Mouse (Mus musculus) embryonic facial prominence, embryonic 15.5 days (tissue): ENCODE measurements around the gene Tas2r110. TPM values are rescaled to one million over a fixed set of nuclear protein-coding genes. Genes with fewer than 3 reads are reported as not detected.

Source experiments
- ATAC-seq: fragments of 200-750 bp; cut with Nextera tagmentation; 2 replicates; pipeline ENCODE4 v1.8.0; 2017; ENCODE audit warnings: low read depth, moderate TSS enrichment; ENCODE audit not compliant: insufficient number of reproducible peaks, low FRiP score, low TSS enrichment
- H3K27ac ChIP-seq: fragments of 300-500 bp; sonication (generic); replicated peaks from 2 replicates; pipeline ENCODE4 v1.5.1; 2015; ENCODE audit warnings: mild to moderate bottlenecking, inconsistent platforms
- H3K27me3 ChIP-seq: fragments of 300-500 bp; sonication (generic); 2 replicates; pipeline ENCODE4 v1.6.1; 2015; ENCODE audit warnings: inconsistent platforms
- H3K36me3 ChIP-seq: fragments of 300-500 bp; sonication (generic); 2 replicates; pipeline ENCODE4 v1.6.1; 2015; ENCODE audit warnings: mild to moderate bottlenecking, inconsistent platforms
- H3K4me1 ChIP-seq: fragments of 300-500 bp; sonication (generic); 2 replicates; pipeline ENCODE4 v1.6.1; 2015; ENCODE audit warnings: inconsistent platforms
- H3K4me2 ChIP-seq: fragments of 300-500 bp; sonication (generic); replicated peaks from 2 replicates; pipeline ENCODE4 v1.6.1; 2015; ENCODE audit warnings: mild to moderate bottlenecking, inconsistent platforms
- H3K4me3 ChIP-seq: fragments of 300-500 bp; sonication (generic); replicated peaks from 2 replicates; pipeline ENCODE4 v1.5.1; 2015; ENCODE audit warnings: mild to moderate bottlenecking, inconsistent platforms
- H3K9ac ChIP-seq: fragments of 300-500 bp; sonication (generic); 2 replicates; pipeline ENCODE4 v1.6.1; 2015; ENCODE audit warnings: inconsistent platforms
- H3K9me3 ChIP-seq: fragments of 300-500 bp; sonication (generic); replicated peaks from 2 replicates; pipeline ENCODE4 v1.6.1; 2016; ENCODE audit warnings: inconsistent platforms
- WGBS: fragments of 180-500 bp; shearing (Covaris S2); methylation state at CpG from one replicate; pipeline ENCODE4 v1.1.7; 2015; 5-methylcytosine and 5-hydroxymethylcytosine counted together
- polyA plus RNA-seq: library from polyadenylated mRNA; unstranded; fragments of >200 nt; fragmentation: Nextera tagmentation; extraction: Ambion mirVana; gene quantifications from 2 replicates; pipeline ENCODE4 v1.2.1, GENCODE M21; 2015

The Tas2r110 gene
- not detected in 2 replicates for polyA plus RNA-seq

DNA sequence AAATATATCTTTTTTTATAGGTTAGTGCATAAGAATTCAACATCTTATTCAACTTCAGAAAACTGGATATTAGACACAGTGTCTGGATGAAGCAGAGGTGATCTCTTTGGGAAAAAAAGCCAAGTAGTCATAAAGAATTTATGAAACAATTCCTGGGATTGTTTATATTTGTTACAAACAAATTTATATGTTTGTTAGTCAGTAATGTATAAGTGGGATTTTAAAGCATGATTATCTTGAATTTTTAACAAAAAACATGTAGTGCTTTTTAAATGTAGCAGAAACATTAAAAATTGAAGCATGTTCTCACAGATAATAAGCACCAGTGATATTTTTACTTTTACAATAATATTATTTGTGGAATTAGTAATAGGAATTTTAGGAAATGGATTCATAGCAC lies at the start of gene Tas2r110:
Tas2r110 (plus strand) TSS at position 301 of the 400 bp plus-strand sequence.
- no peak for ATAC-seq
- no peaks in the 10 kb centered on the region for H3K4me1 ChIP-seq

DNA sequence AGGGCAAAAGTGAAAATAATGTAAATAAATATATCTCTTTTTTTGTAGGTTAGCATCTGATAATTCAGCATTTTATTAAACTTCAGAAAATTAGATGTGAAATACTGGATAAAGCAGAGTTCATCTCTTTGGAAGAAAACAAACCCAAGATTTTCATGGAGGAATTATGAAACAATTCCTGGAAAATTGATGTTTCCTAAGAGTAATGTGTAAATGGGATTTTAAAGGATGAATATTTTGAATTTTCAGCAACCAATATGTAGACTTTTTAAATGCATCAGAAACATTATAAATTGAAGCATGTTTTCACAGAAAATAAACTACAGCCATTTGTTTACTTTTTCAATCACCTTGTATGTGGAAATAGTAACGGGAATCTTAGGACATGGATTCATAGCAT lies 21.0 kb upstream of the Tas2r110 start, which contains the start of gene Tas2r123:
Tas2r123 (plus strand) TSS at position 301 of the 400 bp plus-strand sequence.
- Histone ChIP-seq H3K4me1 (no peaks in the 10 kb centered on the region), H3K4me3 (no peak within 1 kb of the TSS), H3K27me3 (no peaks in the 10 kb centered on the region), H3K36me3 (no peaks in the 10 kb centered on the region), H3K27ac (no peak within 1 kb of the TSS), H3K9me3 (no peaks in the 10 kb centered on the region), H3K4me2 (no peak within 1 kb of the TSS), H3K9ac (no peak within 1 kb of the TSS)
- ATAC-seq = no peak
- WGBS = 75% methylated on average over 1 of the region's 1 CpGs

More for the DNA sequence above, at the start of gene Tas2r110:
- H3K27me3 ChIP-seq = no peaks in the 10 kb centered on the region
- no peaks in the 10 kb centered on the region for H3K36me3 ChIP-seq
- no peak within 1 kb of the TSS for H3K4me2 ChIP-seq
- no peak within 1 kb of the TSS for H3K27ac ChIP-seq
- H3K4me3 ChIP-seq = no peak within 1 kb of the TSS
- no peaks in the 10 kb centered on the region for H3K9me3 ChIP-seq
- H3K9ac ChIP-seq = no peak within 1 kb of the TSS

DNA sequence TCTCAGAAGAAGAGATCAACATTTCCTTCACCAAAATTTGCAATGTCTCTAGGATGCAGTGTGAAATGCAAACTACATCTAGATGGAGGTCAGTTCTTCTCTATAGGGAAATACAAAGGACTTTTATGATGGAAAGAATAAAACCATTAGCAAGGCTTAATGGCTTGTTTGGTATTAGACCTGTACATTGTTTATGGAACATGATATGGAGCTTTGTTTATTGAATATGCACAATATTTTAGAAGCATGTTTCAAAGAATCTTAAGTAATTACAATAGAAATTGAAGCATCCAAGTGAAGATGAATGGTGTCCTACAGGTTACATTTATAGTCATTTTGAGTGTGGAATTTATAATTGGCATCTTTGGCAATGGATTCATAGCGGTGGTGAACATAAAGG lies 12.7 kb upstream of the Tas2r110 start, which contains the start of gene Tas2r116:
Tas2r116 (plus strand) TSS at position 301 of the 400 bp plus-strand sequence.
- H3K9ac ChIP-seq = no peak within 1 kb of the TSS
- H3K4me1 ChIP-seq = no peaks in the 10 kb centered on the region
- no peak for ATAC-seq
- no peaks in the 10 kb centered on the region for H3K9me3 ChIP-seq
- no peak within 1 kb of the TSS for H3K27ac ChIP-seq
- H3K36me3 ChIP-seq = no peaks in the 10 kb centered on the region
- H3K4me2 ChIP-seq = no peak within 1 kb of the TSS
- no peak within 1 kb of the TSS for H3K4me3 ChIP-seq
- H3K27me3 ChIP-seq = no peaks in the 10 kb centered on the region
- WGBS = 75% methylated on average over 1 of the region's 1 CpGs

DNA sequence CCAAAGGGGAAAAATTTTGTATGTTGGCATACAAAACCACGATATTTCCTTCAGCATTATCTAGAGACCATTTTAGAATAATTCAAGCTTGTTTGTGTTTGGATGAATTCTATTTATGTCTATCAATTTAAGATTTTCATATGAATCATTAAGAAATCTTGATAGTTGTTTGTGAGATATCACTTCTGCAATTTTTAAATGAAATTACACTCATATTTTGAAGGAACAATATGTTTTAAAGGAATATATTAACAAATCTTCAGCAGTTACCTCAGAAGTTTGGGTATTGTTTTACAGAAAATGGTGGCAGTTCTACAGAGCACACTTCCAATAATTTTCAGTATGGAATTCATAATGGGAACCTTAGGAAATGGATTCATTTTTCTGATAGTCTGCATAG lies 24.9 kb downstream of the Tas2r110 start, which contains the start of gene Tas2r113:
Tas2r113 (plus strand) TSS at position 301 of the 400 bp plus-strand sequence.
- 65% methylated on average over 1 of the region's 1 CpGs for WGBS

DNA sequence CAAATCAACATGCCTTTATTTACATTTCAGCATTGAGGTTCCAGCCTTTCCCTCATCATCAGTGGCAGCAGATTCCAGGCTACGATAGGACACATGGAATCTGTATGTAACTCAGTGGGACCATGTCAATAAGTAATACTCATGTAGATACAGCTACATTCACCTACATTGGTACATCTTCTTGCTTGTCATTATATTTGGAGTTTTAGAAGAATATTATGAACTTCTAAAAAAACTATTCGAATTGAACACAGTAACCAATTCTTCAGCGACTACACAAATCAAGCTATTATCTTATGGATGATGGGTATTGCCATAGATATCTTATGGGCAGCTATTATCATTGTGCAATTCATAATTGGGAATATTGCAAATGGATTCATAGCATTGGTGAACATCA lies 41.5 kb downstream of the Tas2r110 start, which contains the start of gene Tas2r125:
Tas2r125 (plus strand) TSS at position 301 of the 400 bp plus-strand sequence.
- no peaks in the 10 kb centered on the region for H3K36me3 ChIP-seq
- no peak for ATAC-seq
- no peaks in the 10 kb centered on the region for H3K9me3 ChIP-seq
- no peak within 1 kb of the TSS for H3K4me2 ChIP-seq
- no peaks in the 10 kb centered on the region for H3K4me1 ChIP-seq
- no peaks in the 10 kb centered on the region for H3K27me3 ChIP-seq
- H3K4me3 ChIP-seq = no peak within 1 kb of the TSS
- H3K9ac ChIP-seq = no peak within 1 kb of the TSS
- 85% methylated on average over 3 of the region's 3 CpGs for WGBS
- H3K27ac ChIP-seq = no peak within 1 kb of the TSS

More for the DNA sequence above, 24.9 kb downstream of the Tas2r110 start, which contains the start of gene Tas2r113:
- Histone ChIP-seq H3K4me2 (no peak within 1 kb of the TSS), H3K4me1 (no peaks in the 10 kb centered on the region), H3K9ac (no peak within 1 kb of the TSS), H3K27ac (no peak within 1 kb of the TSS), H3K36me3 (no peaks in the 10 kb centered on the region), H3K4me3 (no peak within 1 kb of the TSS), H3K9me3 (no peaks in the 10 kb centered on the region), H3K27me3 (no peaks in the 10 kb centered on the region)
- no peak for ATAC-seq

Other genes with a start within 250 kb of the Tas2r110 start
- gene A630073D07Rik, start 216.5 kb upstream of the Tas2r110 start, polyA plus RNA-seq = not detected in 2 replicates
- not detected in 2 replicates for gene Tas2r120, start 211.1 kb upstream of the Tas2r110 start, polyA plus RNA-seq
- not detected in 2 replicates for gene Tas2r121, start 167.0 kb upstream of the Tas2r110 start, polyA plus RNA-seq
- gene Tas2r122, start 156.1 kb upstream of the Tas2r110 start, polyA plus RNA-seq = not detected in 2 replicates
- gene Tas2r115, start 130.0 kb upstream of the Tas2r110 start, polyA plus RNA-seq = not detected in 2 replicates
- gene Tas2r124, start 113.3 kb upstream of the Tas2r110 start, polyA plus RNA-seq = not detected in 2 replicates
- gene Tas2r102, start 105.9 kb upstream of the Tas2r110 start, polyA plus RNA-seq = not detected in 2 replicates
- gene Tas2r136, start 89.8 kb upstream of the Tas2r110 start, polyA plus RNA-seq = not detected in 2 replicates
- not detected in 2 replicates for gene Tas2r117, start 65.2 kb upstream of the Tas2r110 start, polyA plus RNA-seq
- not detected in 2 replicates for gene Tas2r123, start 20.9 kb upstream of the Tas2r110 start, polyA plus RNA-seq
- not detected in 2 replicates for gene Tas2r116, start 12.6 kb upstream of the Tas2r110 start, polyA plus RNA-seq
- gene Tas2r113, start 25.0 kb downstream of the Tas2r110 start, polyA plus RNA-seq = not detected in 2 replicates
- gene Tas2r125, start 41.6 kb downstream of the Tas2r110 start, polyA plus RNA-seq = not detected in 2 replicates
- gene Tas2r129, start 83.1 kb downstream of the Tas2r110 start, polyA plus RNA-seq = not detected in 2 replicates
- gene Tas2r131, start 89.9 kb downstream of the Tas2r110 start, polyA plus RNA-seq = not detected in 2 replicates
- gene Tas2r109, start 113.0 kb downstream of the Tas2r110 start, polyA plus RNA-seq = not detected in 2 replicates
- not detected in 2 replicates for gene Tas2r103, start 169.1 kb downstream of the Tas2r110 start, polyA plus RNA-seq
- gene Tas2r140, start 187.8 kb downstream of the Tas2r110 start, polyA plus RNA-seq = not detected in 2 replicates
- gene Smim10l1, start 236.9 kb downstream of the Tas2r110 start, polyA plus RNA-seq = 81.3 and 83.0 TPM in 2 replicates